Mouse (Mus musculus): ENCODE results near the gene Rtf1. TPM values are rescaled to one million over a fixed set of nuclear protein-coding genes. Genes with fewer than 3 reads are reported as not detected.
A peak's percentile ranks its signal among the peaks of the same experiment; 100 is the strongest.
"Not testable (repeated sequence)": the region's sequence is repeated elsewhere in the genome, so short reads cannot be mapped to it uniquely, and the experiment has no call there.

Gene Rtf1
- total RNA-seq (2021) = 10 to 100 TPM; 59.6 to 61.6 TPM
- long read RNA-seq, experiment 1, full-length matches to known transcripts = 7 of 45 reads
- long read RNA-seq, experiment 1, partial matches to known transcripts = 30 of 45 reads
- long read RNA-seq, experiment 1, other reads (novel, unspliced or antisense) = 8 of 45 reads
- long read RNA-seq, experiment 2, full-length matches to known transcripts = 7 of 27 reads
- long read RNA-seq, experiment 2, partial matches to known transcripts = 14 of 27 reads
- long read RNA-seq, experiment 2, other reads (novel, unspliced or antisense) = 6 of 27 reads

DNA sequence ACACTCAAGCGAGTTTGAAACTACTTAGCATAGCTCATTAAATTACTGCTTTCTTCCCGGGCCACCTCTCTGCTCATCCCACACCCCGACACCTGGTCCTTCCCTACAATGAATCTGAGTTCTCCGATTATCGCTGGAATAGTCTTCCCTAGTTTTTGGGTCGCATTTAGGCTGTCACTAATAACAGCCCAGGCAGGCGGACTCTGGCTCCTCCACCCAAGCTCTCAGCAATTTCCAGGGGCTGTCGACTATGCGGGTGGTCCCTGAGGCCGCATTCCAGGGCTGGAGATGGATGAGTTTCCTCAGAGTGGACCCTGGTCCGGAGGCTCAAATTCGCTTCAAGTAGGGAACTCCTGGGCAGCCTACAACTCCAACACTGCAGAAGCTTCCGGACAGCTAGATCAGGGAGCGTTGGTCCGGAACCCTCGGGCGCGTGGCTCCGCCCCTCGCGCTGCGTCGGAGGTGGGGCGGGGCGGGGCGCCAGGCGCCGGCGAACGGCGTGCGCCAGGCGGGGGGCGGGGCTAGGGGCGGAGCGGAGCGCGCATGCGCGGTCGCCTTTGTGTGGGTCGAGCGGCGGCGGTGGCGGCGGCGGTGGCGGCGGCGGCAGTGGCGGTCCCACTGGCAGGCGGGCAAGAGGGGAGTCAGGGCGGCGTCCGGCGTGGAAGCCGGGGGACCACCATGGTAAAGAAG, at the start of gene Rtf1:
Rtf1 (plus strand) TSS at position 544 of the 690 bp plus-strand sequence.
- intact Hi-C loops (cut with DNase I) = no loop called here
- peak; percentile 92 to 96 for DNase-seq (ENCODE audit: low spot score in 2 of 2)

DNA sequence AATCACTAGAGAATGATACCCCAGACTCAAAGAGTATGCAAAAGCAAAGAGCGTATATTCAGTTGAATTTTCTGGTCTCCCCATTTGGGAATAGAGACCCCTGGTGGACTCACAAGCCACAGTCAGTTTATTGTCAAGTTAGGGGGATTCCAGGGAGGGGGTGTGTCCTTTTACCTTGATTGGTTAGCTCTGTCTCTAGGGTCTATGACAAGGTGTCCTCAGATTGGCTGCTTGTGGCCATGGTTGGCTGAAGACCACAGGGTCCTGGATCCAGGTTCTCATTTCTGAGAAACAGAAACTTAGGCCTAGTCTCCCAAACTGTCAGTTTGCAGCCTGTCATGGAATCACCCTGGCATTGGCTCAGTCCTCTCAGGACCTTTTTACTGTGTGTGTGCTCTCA, 38.1 kb upstream of the Rtf1 start:
- intact Hi-C loops (cut with DNase I) = no loop called here
- DNase-seq (ENCODE audit: low spot score in 2 of 2) = no peak

DNA sequence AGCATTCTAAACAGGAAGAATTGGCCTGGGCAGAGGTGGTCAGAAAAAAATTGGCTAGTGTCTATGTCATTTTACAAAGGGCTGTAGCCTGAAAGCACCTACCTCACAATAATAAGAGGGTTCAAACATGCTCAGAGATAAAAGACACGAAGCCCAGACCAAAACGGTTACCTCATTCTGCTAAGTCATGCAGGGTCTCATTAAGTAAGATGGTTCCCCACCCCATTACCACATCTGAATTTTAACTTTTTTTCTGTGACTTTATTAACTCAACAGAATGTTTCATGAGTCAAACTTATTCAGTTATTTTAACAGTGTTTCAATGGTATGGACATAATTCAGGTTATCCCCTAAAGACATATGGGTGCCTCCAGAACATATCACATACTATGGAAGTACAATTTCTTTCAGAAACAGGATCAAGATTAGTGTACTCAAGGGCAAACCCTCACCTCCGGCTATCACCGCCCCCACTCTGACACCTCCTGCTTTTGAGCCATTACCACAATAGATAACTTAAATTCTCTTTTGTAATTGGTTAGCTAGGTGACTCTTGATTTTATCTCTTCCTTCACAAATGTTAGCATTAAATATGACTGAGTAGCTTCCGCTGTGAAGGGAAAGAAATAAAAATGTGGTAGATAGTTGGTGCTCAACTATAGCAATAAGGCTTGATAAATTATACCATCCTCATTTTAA, 33.5 kb upstream of the Rtf1 start:
- no peak for DNase-seq (ENCODE audit: low spot score in 2 of 2)
- intact Hi-C loops (cut with DNase I) = no loop called here

DNA sequence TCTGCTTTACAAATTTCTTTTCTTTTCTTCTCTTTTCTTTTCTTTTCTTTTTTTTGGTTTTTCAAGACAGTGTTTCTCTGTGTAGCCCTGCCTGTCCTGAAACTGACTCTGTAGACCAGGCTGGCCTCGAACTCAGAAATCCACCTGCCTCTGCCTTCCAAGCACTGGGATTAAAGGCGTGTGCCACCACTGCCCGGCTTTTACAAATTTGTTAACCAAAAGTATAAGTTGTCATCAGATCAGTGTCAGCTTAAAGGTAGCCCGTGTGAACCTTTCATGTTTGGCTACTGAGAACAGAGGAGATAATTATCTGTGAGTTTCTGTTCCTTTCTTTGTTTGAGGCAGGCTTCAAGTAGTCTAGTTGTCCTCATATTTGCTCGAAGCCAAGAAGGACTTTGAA, 30.6 kb upstream of the Rtf1 start:
- DNase-seq (ENCODE audit: low spot score in 2 of 2) = no peak
- intact Hi-C loops (cut with DNase I) = no loop called here

DNA sequence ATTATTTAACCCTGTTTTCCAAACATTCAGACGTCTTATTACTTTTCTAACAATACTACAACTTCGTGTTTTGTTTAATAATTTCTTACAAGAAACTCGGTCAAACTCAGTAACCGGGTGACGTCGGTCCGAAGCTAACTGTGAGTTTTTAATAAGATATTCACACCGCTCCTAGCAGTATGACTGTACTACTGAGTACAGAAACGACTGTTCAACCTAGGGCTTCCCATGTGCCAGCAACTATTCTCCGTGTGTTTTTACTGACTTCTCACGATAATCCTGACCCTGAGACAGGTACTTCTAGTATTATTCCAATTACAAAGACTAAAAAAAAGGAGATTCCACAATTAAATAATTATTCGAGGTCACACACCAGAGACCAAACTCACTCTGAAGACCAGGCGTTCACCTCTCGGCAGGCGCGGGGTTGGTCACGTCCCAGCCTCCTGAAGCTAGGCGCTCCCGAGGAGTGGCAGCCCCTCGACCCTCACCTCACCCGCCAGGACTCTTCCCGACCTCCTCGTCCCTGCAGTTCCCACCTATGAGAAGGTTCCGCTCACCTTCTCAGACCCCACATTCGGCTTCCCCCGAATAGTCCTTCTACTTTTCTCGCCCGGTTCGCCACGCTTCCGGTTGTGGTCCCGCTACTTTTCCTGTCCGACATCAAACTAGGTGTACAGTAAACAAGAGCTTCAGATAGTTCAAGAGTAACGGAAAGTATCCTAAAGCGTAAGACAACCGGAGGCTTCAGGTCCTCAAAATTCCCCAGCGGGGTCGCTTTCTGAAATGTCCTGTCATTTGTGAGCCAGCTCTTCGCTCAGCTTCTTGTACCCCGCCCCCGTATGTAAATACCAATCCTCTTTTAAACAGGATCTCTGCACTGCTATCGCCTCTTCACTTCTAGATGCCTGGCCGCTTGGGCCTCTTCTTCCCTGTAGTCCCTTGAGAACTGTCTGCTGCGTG, 12.4 kb upstream of the Rtf1 start, which contains the start of gene Ndufaf1:
Ndufaf1 (minus strand) TSS at position 608 of the 963 bp plus-strand sequence.
- peak; percentile 74 to 84 for DNase-seq (ENCODE audit: low spot score in 2 of 2)
- intact Hi-C loops (cut with DNase I) = loop anchor here (10.0 kb wide), 1 partner anchor 118 kb away; the partner anchor contains the start of genes Chp1 and Exd1

DNA sequence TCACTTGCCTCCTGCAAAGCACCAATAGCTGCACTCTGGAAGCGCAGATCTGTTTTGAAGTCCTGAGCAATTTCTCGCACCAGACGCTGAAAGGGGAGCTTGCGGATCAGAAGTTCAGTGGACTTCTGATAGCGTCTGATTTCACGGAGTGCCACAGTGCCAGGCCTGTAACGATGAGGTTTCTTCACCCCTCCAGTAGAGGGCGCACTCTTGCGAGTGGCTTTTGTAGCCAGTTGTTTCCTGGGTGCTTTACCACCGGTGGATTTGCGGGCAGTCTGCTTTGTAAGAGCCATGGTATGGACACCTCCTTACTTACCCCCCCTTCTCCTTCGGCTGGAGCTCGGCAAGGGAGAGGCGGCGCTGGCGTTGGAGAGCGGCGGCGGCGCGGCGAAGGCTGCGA, 9.1 kb upstream of the Rtf1 start:
- DNase-seq (ENCODE audit: low spot score in 2 of 2) = not testable (repeated sequence)
- intact Hi-C loops (cut with DNase I) = loop anchor here (10.0 kb wide), 1 partner anchor 121 kb away; the partner anchor contains the start of genes Chp1 and Exd1

DNA sequence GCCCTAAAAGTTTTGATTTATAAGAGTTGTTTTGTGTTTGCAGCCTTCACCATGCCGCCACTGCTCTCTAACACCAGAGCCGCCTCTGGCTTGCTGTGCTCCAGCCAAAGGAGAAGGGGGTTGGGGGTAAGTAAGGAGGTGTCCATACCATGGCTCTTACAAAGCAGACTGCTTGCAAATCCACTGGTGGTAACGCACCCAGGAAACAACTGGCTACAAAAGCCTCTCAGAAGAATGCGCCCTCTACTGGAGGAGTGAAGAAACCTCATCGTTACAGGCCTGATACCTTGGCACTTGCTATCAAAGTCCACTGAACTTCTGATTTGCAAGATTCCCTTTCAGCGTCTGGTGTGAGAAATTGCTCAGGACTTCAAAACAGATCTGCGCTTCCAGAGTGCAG, 5.9 kb upstream of the Rtf1 start:
- DNase-seq (ENCODE audit: low spot score in 2 of 2) = no peak

DNA sequence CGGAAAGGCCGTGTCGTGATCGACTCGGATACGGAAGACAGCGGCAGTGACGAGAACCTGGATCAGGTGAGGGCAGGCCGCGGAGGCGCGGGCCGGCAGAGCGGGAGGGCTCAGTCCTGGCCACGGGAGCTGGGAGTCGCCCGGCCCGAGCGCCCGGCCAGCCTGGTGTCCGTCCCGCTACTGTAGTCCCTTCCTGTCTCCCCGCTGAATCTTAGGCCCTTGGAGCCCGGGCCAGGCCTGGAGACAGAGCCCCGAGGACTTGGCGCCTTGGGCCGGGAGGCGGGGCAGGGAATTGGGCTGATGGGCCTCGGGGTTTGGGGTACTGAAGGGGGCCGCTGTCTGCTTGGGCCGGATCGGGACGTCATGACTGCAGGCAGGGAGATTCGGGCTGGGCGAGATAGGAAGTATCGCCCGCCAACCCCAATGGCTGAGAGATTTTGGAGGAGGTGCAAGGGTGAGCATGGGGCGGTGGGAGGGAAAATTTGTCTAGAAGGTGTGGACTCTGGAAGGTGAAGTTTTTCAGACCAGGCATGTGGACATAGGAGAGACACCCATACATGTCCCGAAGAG, 432 bp downstream of the Rtf1 start:
- intact Hi-C loops (cut with DNase I) = no loop called here
- DNase-seq (ENCODE audit: low spot score in 2 of 2) = no peak

More for the DNA sequence above, 5.9 kb upstream of the Rtf1 start:
- intact Hi-C loops (cut with DNase I) = loop anchor here (10.0 kb wide), 1 partner anchor 124 kb away; the partner anchor contains the start of genes Chp1 and Exd1

DNA sequence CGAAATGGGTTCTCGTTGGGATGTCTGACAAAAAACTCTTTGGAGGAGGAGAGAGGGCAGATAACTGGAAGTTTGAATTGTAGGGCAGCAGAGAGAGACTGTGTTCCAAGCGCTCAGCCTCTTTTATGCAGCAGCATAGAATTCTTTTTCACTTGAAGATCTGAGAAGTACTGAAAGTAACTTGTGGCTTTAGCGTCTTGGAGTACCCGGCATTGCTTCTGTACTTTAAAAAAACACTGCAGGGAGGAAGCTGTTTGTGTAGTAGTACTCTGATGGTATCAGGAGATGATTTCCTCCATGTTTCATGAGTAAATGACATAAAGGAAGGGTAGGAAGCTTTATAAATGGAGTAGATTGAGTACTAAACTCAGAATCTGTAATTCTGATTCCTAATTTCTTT, 963 bp downstream of the Rtf1 start:
- DNase-seq (ENCODE audit: low spot score in 2 of 2) = no peak
- intact Hi-C loops (cut with DNase I) = no loop called here

DNA sequence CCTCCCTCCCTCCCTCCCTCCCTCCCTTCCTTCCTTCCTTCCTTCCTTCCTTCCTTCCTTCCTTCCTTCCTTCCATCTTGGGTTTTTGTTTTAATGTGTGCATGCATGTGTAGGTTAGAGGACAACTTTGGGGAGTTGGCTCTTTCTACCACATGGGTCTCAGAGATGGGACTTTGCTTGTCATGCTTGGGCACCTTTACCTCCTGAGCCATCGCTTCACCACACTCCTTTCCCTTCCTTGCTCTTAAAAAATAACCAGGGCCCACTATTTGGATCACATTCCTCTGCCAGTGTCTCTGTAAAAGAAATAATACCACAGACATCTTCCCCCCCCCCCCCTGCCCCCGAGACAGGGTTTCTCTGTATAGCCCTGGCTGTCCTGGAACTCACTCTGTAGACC, 8.8 kb downstream of the Rtf1 start:
- DNase-seq (ENCODE audit: low spot score in 2 of 2) = no peak
- intact Hi-C loops (cut with DNase I) = no loop called here

DNA sequence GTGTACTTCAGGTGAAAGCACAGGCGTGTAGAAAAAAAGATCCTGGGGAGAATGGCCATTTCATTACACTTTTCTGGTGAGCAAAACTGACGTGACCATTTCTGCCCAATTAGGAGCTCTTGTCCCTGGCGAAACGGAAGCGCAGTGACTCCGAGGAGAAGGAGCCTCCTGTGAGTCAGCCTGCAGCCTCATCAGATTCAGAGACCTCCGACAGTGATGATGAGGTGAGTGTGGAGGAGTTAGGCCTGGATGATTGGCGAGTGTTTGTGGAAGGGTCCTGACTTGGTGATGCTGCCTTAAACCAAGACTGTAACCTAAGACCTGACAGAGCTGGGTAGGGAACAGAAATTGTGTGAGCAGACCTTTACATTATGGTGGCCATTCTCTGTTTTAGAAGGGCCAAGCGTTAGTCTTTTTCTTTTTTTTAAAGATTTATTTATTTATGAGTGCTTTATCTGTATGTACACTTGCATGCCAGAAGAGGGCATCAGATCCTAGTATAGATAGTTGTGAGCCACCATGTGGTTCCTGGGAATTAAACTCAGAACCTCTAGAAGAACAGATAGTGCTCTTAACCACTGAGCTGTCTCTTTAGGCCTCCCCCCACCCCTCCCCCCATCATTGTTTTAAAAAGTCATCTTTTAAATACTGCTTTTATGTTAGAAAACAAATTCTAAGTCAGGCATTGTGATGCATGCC, 17.3 kb downstream of the Rtf1 start:
- intact Hi-C loops (cut with DNase I) = no loop called here
- DNase-seq (ENCODE audit: low spot score in 2 of 2) = no peak

DNA sequence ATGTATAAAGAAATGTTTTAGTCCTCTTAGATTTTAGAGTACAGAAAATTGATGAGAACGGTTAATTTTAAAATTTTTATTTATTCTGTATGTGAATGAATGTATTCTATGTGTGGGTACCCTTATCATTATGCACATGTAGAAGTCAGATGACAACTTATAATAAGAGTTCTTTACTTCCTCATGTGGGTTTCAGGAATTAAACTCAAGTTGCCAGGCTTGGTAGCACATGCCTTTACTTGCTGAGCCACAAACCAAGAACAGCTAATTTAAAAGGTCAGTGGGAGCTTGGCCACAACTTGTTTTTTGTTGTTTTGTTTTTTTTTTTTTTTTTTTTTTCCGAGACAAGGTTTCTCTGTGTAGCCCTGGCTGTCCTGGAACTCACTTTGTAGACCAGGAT, 20.0 kb downstream of the Rtf1 start:
- DNase-seq (ENCODE audit: low spot score in 2 of 2) = no peak
- intact Hi-C loops (cut with DNase I) = no loop called here

DNA sequence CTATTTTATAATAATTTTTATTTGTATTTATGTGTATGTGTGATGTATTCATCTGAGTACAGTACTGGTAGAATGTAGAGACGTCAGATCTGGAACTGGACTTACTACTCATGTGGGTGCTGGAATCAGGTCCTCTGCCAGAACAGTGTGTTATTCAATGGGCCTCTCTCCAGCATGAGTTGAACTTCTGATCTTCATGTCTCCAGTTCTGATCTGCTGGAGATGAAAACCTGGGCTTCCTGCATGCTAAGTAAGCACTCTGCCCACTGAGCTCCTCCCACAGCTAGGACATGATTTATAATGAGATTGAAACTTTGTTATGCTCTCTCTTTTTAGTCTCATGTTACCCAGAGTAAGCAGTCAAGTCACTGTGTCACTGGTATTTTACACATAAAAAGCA, 21.2 kb downstream of the Rtf1 start:
- intact Hi-C loops (cut with DNase I) = no loop called here

DNA sequence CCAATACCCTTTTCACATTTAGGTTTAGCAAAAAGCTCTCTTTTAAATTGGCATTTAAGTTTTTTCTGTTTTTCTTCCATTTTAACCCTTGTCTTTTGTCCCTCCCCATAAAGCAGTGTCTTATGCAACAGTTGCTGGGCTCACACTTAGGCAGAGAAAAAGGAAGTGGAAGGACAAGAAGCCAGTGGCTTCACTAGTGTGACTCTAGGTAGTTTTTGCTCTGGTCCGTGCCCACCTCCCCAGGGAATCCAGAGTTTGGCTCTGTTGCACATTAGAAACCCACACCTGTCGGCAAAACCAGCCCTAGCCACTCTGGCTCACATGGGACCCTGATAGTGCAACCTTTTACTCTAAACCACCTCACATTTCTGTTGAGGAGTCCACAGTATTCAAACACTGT, 23.6 kb downstream of the Rtf1 start:
- intact Hi-C loops (cut with DNase I) = no loop called here
- no peak for DNase-seq (ENCODE audit: low spot score in 2 of 2)

More for the DNA sequence above, 21.2 kb downstream of the Rtf1 start:
- no peak for DNase-seq (ENCODE audit: low spot score in 2 of 2)

DNA sequence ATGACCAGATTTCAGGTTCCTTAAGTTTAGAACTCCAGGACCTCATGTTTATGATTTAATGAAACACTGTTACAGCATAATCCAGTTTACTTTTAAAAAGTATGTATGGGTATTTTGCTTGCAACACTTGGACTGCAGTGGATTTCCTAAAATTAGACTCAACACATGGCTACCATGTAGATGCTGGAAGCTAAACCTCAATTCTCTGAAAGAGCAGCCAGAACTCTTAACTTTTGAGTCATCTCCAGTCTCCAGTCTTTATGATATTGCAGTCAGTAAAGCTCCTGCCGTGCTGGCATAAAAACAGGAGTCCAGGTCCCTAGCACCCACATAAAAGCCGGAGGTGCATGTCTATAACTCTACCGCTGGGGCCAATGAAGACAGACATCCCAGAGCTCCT, 25.1 kb downstream of the Rtf1 start:
- intact Hi-C loops (cut with DNase I) = no loop called here
- DNase-seq (ENCODE audit: low spot score in 2 of 2) = no peak

DNA sequence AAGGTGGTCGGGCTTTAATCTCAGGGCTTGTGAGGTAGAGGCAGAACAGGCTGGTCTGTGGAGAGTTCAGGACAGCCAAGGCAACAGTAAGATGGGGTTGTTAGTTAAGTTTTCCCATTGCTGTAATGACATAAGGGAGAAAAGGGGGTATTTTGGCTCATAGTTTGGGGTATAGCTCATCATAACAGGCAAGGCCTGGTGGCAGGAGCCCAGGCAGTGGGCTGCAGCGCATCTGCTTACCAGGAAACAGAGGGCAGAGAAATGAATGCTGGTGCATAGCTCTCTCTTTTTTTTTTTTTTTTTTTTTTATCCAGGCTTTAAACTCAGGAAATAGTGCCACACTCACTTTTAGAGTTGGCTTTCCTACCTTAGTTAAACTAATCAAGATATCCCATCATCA, 28.3 kb downstream of the Rtf1 start:
- no peak for DNase-seq (ENCODE audit: low spot score in 2 of 2)
- intact Hi-C loops (cut with DNase I) = no loop called here

DNA sequence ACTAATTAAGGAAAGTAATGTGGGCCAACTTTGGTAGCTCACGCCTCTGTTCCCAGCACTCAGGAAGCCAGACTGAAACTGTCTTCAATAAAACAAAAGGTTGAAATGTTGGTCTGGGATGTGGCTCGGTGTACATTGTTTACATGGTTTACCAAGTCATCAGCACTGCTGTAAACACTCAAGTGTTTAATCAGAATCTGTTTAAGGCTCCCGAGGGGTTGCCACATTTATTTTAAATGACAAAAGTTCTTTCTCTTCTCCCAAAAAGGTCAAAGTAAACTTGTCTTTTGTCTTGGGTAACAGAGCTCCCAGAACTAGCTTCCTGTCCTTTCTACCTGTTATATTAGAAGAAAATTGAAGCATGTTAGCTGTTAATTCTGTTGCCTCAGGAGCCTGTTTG, 32.8 kb downstream of the Rtf1 start:
- DNase-seq (ENCODE audit: low spot score in 2 of 2) = no peak
- intact Hi-C loops (cut with DNase I) = no loop called here

DNA sequence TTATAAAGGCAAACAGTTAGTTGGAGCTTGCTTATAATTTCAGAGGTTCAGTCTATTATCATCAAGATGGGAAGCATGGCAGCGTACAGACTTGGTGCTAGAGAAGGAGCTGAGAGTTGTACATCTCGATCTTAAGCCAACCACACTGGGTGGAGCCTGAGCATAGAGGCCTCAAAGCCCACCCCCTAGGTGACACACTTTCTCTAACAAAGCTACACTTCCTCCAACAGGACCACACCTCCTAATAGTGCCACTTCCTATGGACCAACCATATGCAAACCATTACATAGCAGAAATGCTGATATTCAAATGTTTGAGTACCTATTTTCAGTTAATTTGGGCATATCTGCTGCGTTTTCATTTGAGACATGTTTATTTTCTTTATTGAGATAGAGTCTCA, 35.1 kb downstream of the Rtf1 start:
- intact Hi-C loops (cut with DNase I) = no loop called here
- no peak for DNase-seq (ENCODE audit: low spot score in 2 of 2)
